Mouse (Mus musculus): ENCODE measurements around the gene Nfkbia. TPM values are rescaled to one million over a fixed set of nuclear protein-coding genes. Genes with fewer than 3 reads are reported as not detected.

Nfkbia gene
- polyA plus RNA-seq, 1 experiment from 2014 or later: 75.2 TPM

GRCm38 (mm10) chr12:55453924-55454323 is 38.5 kb downstream of the Nfkbia start:
- H3K27me3 ChIP-seq (ENCODE audit: control insufficient read depth, insufficient read depth, low read length): no peaks in the 10 kb centered on the region
- H3K9ac ChIP-seq (ENCODE audit: low read depth, low read length): no peak overlapping the region
- H3K4me1 ChIP-seq (ENCODE audit: control insufficient read depth, insufficient read depth, low read length): no peaks in the 10 kb centered on the region
- no peak overlapping the region for H3K27ac ChIP-seq (ENCODE audit: low read depth, low read length)
- no peak for ATAC-seq (ENCODE audit: low FRiP score, low TSS enrichment)
- H3K36me3 ChIP-seq (ENCODE audit: control insufficient read depth, insufficient read depth, low read length): no peaks in the 10 kb centered on the region
- no peak overlapping the region for H3K4me3 ChIP-seq (ENCODE audit: low read length)
- H3K9me3 ChIP-seq (ENCODE audit: control insufficient read depth, low read length): no peaks in the 10 kb centered on the region
- 67% methylated on average over 4 of the region's 4 CpGs for WGBS
- H3K4me2 ChIP-seq (replicated peaks; ENCODE audit: low read depth, low read length): no peak overlapping the region

- ATAC-seq (ENCODE audit: low FRiP score, low TSS enrichment): no peak
- Histone ChIP-seq H3K4me1 (ENCODE audit: control insufficient read depth, insufficient read depth, low read length) (no peaks in the 10 kb centered on the region), H3K9me3 (ENCODE audit: control insufficient read depth, low read length) (no peaks in the 10 kb centered on the region), H3K4me3 (ENCODE audit: low read length) (no peak overlapping the region), H3K27ac (ENCODE audit: low read depth, low read length) (peak overlapping the region; percentile 18; the same call in 1 of the 2 replicates), H3K9ac (ENCODE audit: low read depth, low read length) (no peak overlapping the region), H3K36me3 (ENCODE audit: control insufficient read depth, insufficient read depth, low read length) (no peaks in the 10 kb centered on the region), H3K4me2 (replicated peaks; ENCODE audit: low read depth, low read length) (no peak overlapping the region), H3K27me3 (ENCODE audit: control insufficient read depth, insufficient read depth, low read length) (no peaks in the 10 kb centered on the region)
- 35% methylated on average over 5 of the region's 5 CpGs for WGBS
Observed at GRCm38 (mm10) chr12:55452839-55453238, 39.6 kb downstream of the Nfkbia start.

- Histone ChIP-seq H3K27ac (ENCODE audit: low read depth, low read length) (no peak overlapping the region), H3K27me3 (ENCODE audit: control insufficient read depth, insufficient read depth, low read length) (no peaks in the 10 kb centered on the region), H3K9ac (ENCODE audit: low read depth, low read length) (no peak overlapping the region), H3K9me3 (ENCODE audit: control insufficient read depth, low read length) (no peaks in the 10 kb centered on the region), H3K4me2 (replicated peaks; ENCODE audit: low read depth, low read length) (no peak overlapping the region), H3K36me3 (ENCODE audit: control insufficient read depth, insufficient read depth, low read length) (no peaks in the 10 kb centered on the region), H3K4me1 (ENCODE audit: control insufficient read depth, insufficient read depth, low read length) (peaks cover 13% of the 10 kb centered on the region), H3K4me3 (ENCODE audit: low read length) (no peak overlapping the region)
- WGBS: 42% methylated on average over 16 of the region's 16 CpGs
- no peak for ATAC-seq (ENCODE audit: low FRiP score, low TSS enrichment)
Observed at GRCm38 (mm10) chr12:55450421-55450820, 42.0 kb downstream of the Nfkbia start.

GRCm38 (mm10) chr12:55449048-55449447 is 43.4 kb downstream of the Nfkbia start:
- Histone ChIP-seq H3K4me3 (ENCODE audit: low read length) (no peak overlapping the region), H3K9me3 (ENCODE audit: control insufficient read depth, low read length) (no peaks in the 10 kb centered on the region), H3K27me3 (ENCODE audit: control insufficient read depth, insufficient read depth, low read length) (no peaks in the 10 kb centered on the region), H3K4me1 (ENCODE audit: control insufficient read depth, insufficient read depth, low read length) (peaks cover 13% of the 10 kb centered on the region), H3K27ac (ENCODE audit: low read depth, low read length) (no peak overlapping the region), H3K4me2 (replicated peaks; ENCODE audit: low read depth, low read length) (no peak overlapping the region), H3K36me3 (ENCODE audit: control insufficient read depth, insufficient read depth, low read length) (no peaks in the 10 kb centered on the region), H3K9ac (ENCODE audit: low read depth, low read length) (no peak overlapping the region)
- ATAC-seq (ENCODE audit: low FRiP score, low TSS enrichment): no peak
- WGBS: 92% methylated on average over 2 of the region's 2 CpGs

- Histone ChIP-seq H3K4me3 (ENCODE audit: low read length) (no peak overlapping the region), H3K36me3 (ENCODE audit: control insufficient read depth, insufficient read depth, low read length) (no peaks in the 10 kb centered on the region), H3K27ac (ENCODE audit: low read depth, low read length) (no peak overlapping the region), H3K9me3 (ENCODE audit: control insufficient read depth, low read length) (no peaks in the 10 kb centered on the region), H3K4me1 (ENCODE audit: control insufficient read depth, insufficient read depth, low read length) (peaks cover 13% of the 10 kb centered on the region), H3K9ac (ENCODE audit: low read depth, low read length) (no peak overlapping the region), H3K4me2 (replicated peaks; ENCODE audit: low read depth, low read length) (no peak overlapping the region), H3K27me3 (ENCODE audit: control insufficient read depth, insufficient read depth, low read length) (no peaks in the 10 kb centered on the region)
- no peak for ATAC-seq (ENCODE audit: low FRiP score, low TSS enrichment)
- 82% methylated on average over 2 of the region's 2 CpGs for WGBS
Observed at GRCm38 (mm10) chr12:55448457-55448856, 44.0 kb downstream of the Nfkbia start.

GRCm38 (mm10) chr12:55447396-55447760 is 45.1 kb downstream of the Nfkbia start:
- H3K27me3 ChIP-seq (ENCODE audit: control insufficient read depth, insufficient read depth, low read length): no peaks in the 10 kb centered on the region
- peak overlapping the region; percentile 82 for H3K27ac ChIP-seq (ENCODE audit: low read depth, low read length)
- 67% methylated on average over 11 of the region's 11 CpGs for WGBS
- no peak for ATAC-seq (ENCODE audit: low FRiP score, low TSS enrichment)
- H3K4me2 ChIP-seq (replicated peaks; ENCODE audit: low read depth, low read length): no peak overlapping the region
- no peak overlapping the region for H3K4me3 ChIP-seq (ENCODE audit: low read length)
- no peaks in the 10 kb centered on the region for H3K9me3 ChIP-seq (ENCODE audit: control insufficient read depth, low read length)
- peaks cover 13% of the 10 kb centered on the region for H3K4me1 ChIP-seq (ENCODE audit: control insufficient read depth, insufficient read depth, low read length)
- no peaks in the 10 kb centered on the region for H3K36me3 ChIP-seq (ENCODE audit: control insufficient read depth, insufficient read depth, low read length)
- no peak overlapping the region for H3K9ac ChIP-seq (ENCODE audit: low read depth, low read length)

GRCm38 (mm10) chr12:55446746-55447395 is 45.6 kb downstream of the Nfkbia start:
- WGBS: 28% methylated on average over 13 of the region's 13 CpGs
- no peak overlapping the region for H3K9ac ChIP-seq (ENCODE audit: low read depth, low read length)
- H3K9me3 ChIP-seq (ENCODE audit: control insufficient read depth, low read length): no peaks in the 10 kb centered on the region
- peaks cover 13% of the 10 kb centered on the region for H3K4me1 ChIP-seq (ENCODE audit: control insufficient read depth, insufficient read depth, low read length)
- H3K27me3 ChIP-seq (ENCODE audit: control insufficient read depth, insufficient read depth, low read length): no peaks in the 10 kb centered on the region
- H3K4me2 ChIP-seq (replicated peaks; ENCODE audit: low read depth, low read length): no peak overlapping the region
- H3K4me3 ChIP-seq (ENCODE audit: low read length): no peak overlapping the region
- peak overlapping the region; percentile 82 for H3K27ac ChIP-seq (ENCODE audit: low read depth, low read length)
- ATAC-seq (ENCODE audit: low FRiP score, low TSS enrichment): peak; percentile 36
- no peaks in the 10 kb centered on the region for H3K36me3 ChIP-seq (ENCODE audit: control insufficient read depth, insufficient read depth, low read length)

GRCm38 (mm10) chr12:55446366-55446745 is 46.1 kb downstream of the Nfkbia start:
- 77% methylated on average over 4 of the region's 4 CpGs for WGBS
- Histone ChIP-seq H3K36me3 (ENCODE audit: control insufficient read depth, insufficient read depth, low read length) (no peaks in the 10 kb centered on the region), H3K4me3 (ENCODE audit: low read length) (no peak overlapping the region), H3K4me2 (replicated peaks; ENCODE audit: low read depth, low read length) (no peak overlapping the region), H3K27ac (ENCODE audit: low read depth, low read length) (peak overlapping the region; percentile 82; the same call in 1 of the 2 replicates), H3K27me3 (ENCODE audit: control insufficient read depth, insufficient read depth, low read length) (no peaks in the 10 kb centered on the region), H3K4me1 (ENCODE audit: control insufficient read depth, insufficient read depth, low read length) (peaks cover 13% of the 10 kb centered on the region), H3K9me3 (ENCODE audit: control insufficient read depth, low read length) (no peaks in the 10 kb centered on the region), H3K9ac (ENCODE audit: low read depth, low read length) (no peak overlapping the region)
- no peak for ATAC-seq (ENCODE audit: low FRiP score, low TSS enrichment)

GRCm38 (mm10) chr12:55445583-55445982 is 46.9 kb downstream of the Nfkbia start:
- Histone ChIP-seq H3K27ac (ENCODE audit: low read depth, low read length) (no peak overlapping the region), H3K9me3 (ENCODE audit: control insufficient read depth, low read length) (no peaks in the 10 kb centered on the region), H3K9ac (ENCODE audit: low read depth, low read length) (no peak overlapping the region), H3K36me3 (ENCODE audit: control insufficient read depth, insufficient read depth, low read length) (no peaks in the 10 kb centered on the region), H3K4me2 (replicated peaks; ENCODE audit: low read depth, low read length) (no peak overlapping the region), H3K4me1 (ENCODE audit: control insufficient read depth, insufficient read depth, low read length) (peaks cover 13% of the 10 kb centered on the region), H3K4me3 (ENCODE audit: low read length) (no peak overlapping the region), H3K27me3 (ENCODE audit: control insufficient read depth, insufficient read depth, low read length) (no peaks in the 10 kb centered on the region)
- 62% methylated on average over 4 of the region's 4 CpGs for WGBS
- ATAC-seq (ENCODE audit: low FRiP score, low TSS enrichment): no peak

Data from kidney, embryonic 14.5 days (tissue).